Mouse (Mus musculus): ENCODE measurements at regions not wholly inside any gene's neighbourhood (a gene's known extent, or its start where the extent isn't known, plus 50 kb on each side); places are given as distances from the start of the nearest gene placed in this dataset.

DNA sequence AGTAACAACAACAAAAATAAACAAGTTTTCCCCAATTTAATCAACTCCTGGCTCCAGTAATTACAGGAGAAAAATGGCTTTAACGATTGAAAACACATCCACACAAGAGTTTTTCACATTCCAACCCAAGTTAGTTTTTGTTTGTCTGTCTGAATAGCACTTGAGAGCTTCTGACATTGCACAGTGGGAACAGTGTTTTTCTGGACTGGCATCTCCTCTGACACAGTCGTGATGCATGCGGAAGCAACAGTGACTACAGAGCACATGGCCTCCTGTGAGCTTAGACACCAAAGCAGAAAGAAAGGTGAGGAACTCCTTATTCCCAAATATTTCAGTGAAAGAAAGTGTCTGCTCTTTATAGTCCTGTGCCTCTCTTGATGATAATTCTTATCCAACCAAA, 191.7 kb upstream of the Spaca1 start:
- TF ChIP-seq POLR2A (IDR thresholded peaks at IDR 0.05; ENCODE audit: low read depth, low read length): no peak
- TF ChIP-seq EP300 (IDR thresholded peaks at IDR 0.05; ENCODE audit: low read length): no peak
- no peak for TF ChIP-seq UBTF (IDR thresholded peaks at IDR 0.05; ENCODE audit: low read depth, low read length)
- no peak for TF ChIP-seq CTCF (conservative IDR thresholded peaks at IDR 0.05 in 1 of 2, IDR thresholded peaks at IDR 0.05 in 1 of 2; ENCODE audit: low read depth in 2 of 2, low read length in 2 of 2)

Measured in CH12.LX (cell line).